Mouse (Mus musculus) liver, postnatal 0 days (tissue): ENCODE data around the gene Zyx. TPM values are rescaled to one million over a fixed set of nuclear protein-coding genes. Genes with fewer than 3 reads are reported as not detected.

Experiments used
- ATAC-seq: fragments of 200-750 bp; cut with Nextera tagmentation; 2 replicates; pipeline ENCODE4 v1.8.0; 2017; ENCODE audit warnings: mild to moderate bottlenecking, moderate library complexity
- DNase-seq: peaks from one replicate; pipeline ENCODE4 v3.0.0-alpha.2; 2016
- H3K27ac ChIP-seq: fragments of 300-500 bp; sonication (generic); 2 replicates; pipeline ENCODE4 v1.5.1; 2014; ENCODE audit warnings: antibody characterized with exemption, moderate library complexity, mild to moderate bottlenecking, low read depth
- H3K27me3 ChIP-seq: fragments of 300-500 bp; sonication (generic); 2 replicates; pipeline ENCODE4 v1.6.1; 2014; ENCODE audit warnings: low read length, control low read depth, mixed read lengths; ENCODE audit not compliant: insufficient read depth
- H3K36me3 ChIP-seq: fragments of 300-500 bp; sonication (generic); replicated peaks from 2 replicates; pipeline ENCODE4 v1.6.1; 2014; ENCODE audit warnings: mild to moderate bottlenecking, control low read depth, low read length, moderate library complexity, mixed read lengths; ENCODE audit not compliant: insufficient read depth
- H3K4me1 ChIP-seq: fragments of 300-500 bp; sonication (generic); 2 replicates; pipeline ENCODE4 v1.6.1; 2014; ENCODE audit warnings: antibody characterized with exemption, mild to moderate bottlenecking, control low read depth; ENCODE audit not compliant: insufficient read depth
- H3K4me2 ChIP-seq: fragments of 300-500 bp; sonication (generic); 2 replicates; pipeline ENCODE4 v1.6.1; 2014; ENCODE audit warnings: low read depth, mild to moderate bottlenecking, low read length, moderate library complexity, mixed read lengths
- H3K4me3 ChIP-seq: fragments of 300-500 bp; sonication (generic); 2 replicates; pipeline ENCODE4 v1.5.1; 2014; ENCODE audit warnings: low read depth, low read length
- H3K9ac ChIP-seq: fragments of 300-500 bp; sonication (generic); replicated peaks from 2 replicates; pipeline ENCODE4 v1.6.1; 2014; ENCODE audit warnings: mild to moderate bottlenecking, moderate library complexity
- H3K9me3 ChIP-seq: fragments of 300-500 bp; sonication (generic); 2 replicates; pipeline ENCODE4 v1.6.1; 2016; ENCODE audit warnings: mild to moderate bottlenecking, control low read depth, low read length, mixed read lengths
- CTCF ChIP-seq: sonication (generic); IDR thresholded peaks from 2 replicates; pipeline ENCODE4 v1.5.1; 2016; ENCODE audit warnings: antibody characterized with exemption, low read depth
- EP300 ChIP-seq: IDR thresholded peaks from 2 replicates; pipeline ENCODE4 v1.6.1; 2016; ENCODE audit warnings: antibody characterized with exemption, low read depth, mild to moderate bottlenecking
- WGBS: fragments of 180-500 bp; shearing (Covaris S2); extraction: QIAGEN DNeasy Blood & Tissue Kit; methylation state at CpG from one replicate; pipeline ENCODE4 v1.1.7; 2014; ENCODE audit not compliant: insufficient replicate concordance; 5-methylcytosine and 5-hydroxymethylcytosine counted together
- polyA plus RNA-seq: library from polyadenylated mRNA; unstranded; fragments of >200 nt; fragmentation: Nextera tagmentation; extraction: Ambion mirVana; gene quantifications from 2 replicates; pipeline ENCODE4 v1.2.1, GENCODE M21; 2015

The Zyx gene
- polyA plus RNA-seq, 1 experiment from 2014 or later, result 55.3 TPM

GRCm38 (mm10) chr6:42398285-42398684, 48.9 kb downstream of the Zyx start:
- no peak overlapping the region for H3K9ac ChIP-seq
- H3K4me2 ChIP-seq, result no peak overlapping the region
- no peak overlapping the region for H3K27ac ChIP-seq
- H3K27me3 ChIP-seq, result no peaks in the 10 kb centered on the region
- H3K36me3 ChIP-seq, result no peaks in the 10 kb centered on the region
- no peak for DNase-seq
- no peak for TF ChIP-seq CTCF
- no peak for TF ChIP-seq EP300
- H3K9me3 ChIP-seq, result no peaks in the 10 kb centered on the region
- WGBS, result 39% methylated on average over 3 of the region's 3 CpGs
- H3K4me3 ChIP-seq, result no peak overlapping the region
- ATAC-seq, result no peak
- peaks cover 12% of the 10 kb centered on the region for H3K4me1 ChIP-seq

GRCm38 (mm10) chr6:42398998-42399397, 49.6 kb downstream of the Zyx start:
- Histone ChIP-seq H3K27me3 (no peaks in the 10 kb centered on the region), H3K27ac (no peak overlapping the region), H3K36me3 (no peaks in the 10 kb centered on the region), H3K9ac (no peak overlapping the region), H3K4me2 (no peak overlapping the region), H3K4me1 (peaks cover 12% of the 10 kb centered on the region), H3K4me3 (no peak overlapping the region), H3K9me3 (no peaks in the 10 kb centered on the region)
- ATAC-seq (no peak), DNase-seq (no peak)
- no peak for TF ChIP-seq CTCF
- no peak for TF ChIP-seq EP300
- 94% methylated on average over 1 of the region's 1 CpGs for WGBS

GRCm38 (mm10) chr6:42399938-42400337, 50.5 kb downstream of the Zyx start, which contains the start of gene Tas2r143:
Gene Tas2r143, plus strand, starts transcription at chr6:42400238.
- Histone ChIP-seq H3K36me3 (no peaks in the 10 kb centered on the region), H3K27me3 (no peaks in the 10 kb centered on the region), H3K4me3 (no peak within 1 kb of the TSS), H3K27ac (no peak within 1 kb of the TSS), H3K4me2 (no peak within 1 kb of the TSS), H3K9me3 (no peaks in the 10 kb centered on the region), H3K4me1 (peaks cover 12% of the 10 kb centered on the region), H3K9ac (no peak within 1 kb of the TSS)
- WGBS, result 71% methylated on average over 1 of the region's 1 CpGs
- ATAC-seq (no peak), DNase-seq (no peak)
- no peak for TF ChIP-seq EP300
- no peak for TF ChIP-seq CTCF

GRCm38 (mm10) chr6:42405134-42405533, 55.7 kb downstream of the Zyx start, which contains the start of gene Tas2r135:
Gene Tas2r135, plus strand, starts transcription at chr6:42405434.
- Histone ChIP-seq H3K9ac (no peak within 1 kb of the TSS), H3K4me1 (no peaks in the 10 kb centered on the region), H3K4me3 (no peak within 1 kb of the TSS), H3K9me3 (no peaks in the 10 kb centered on the region), H3K27ac (no peak within 1 kb of the TSS), H3K27me3 (no peaks in the 10 kb centered on the region), H3K36me3 (no peaks in the 10 kb centered on the region), H3K4me2 (no peak within 1 kb of the TSS)
- WGBS, result 77% methylated on average over 2 of the region's 2 CpGs
- DNase-seq (no peak), ATAC-seq (no peak)
- no peak for TF ChIP-seq EP300
- TF ChIP-seq CTCF, result no peak

Other genes starting within 250 kb of the Zyx start
- gene Tas2r139, start 208.7 kb upstream of the Zyx start, polyA plus RNA-seq, result not detected in 2 replicates
- not detected in 2 replicates for gene Tas2r144, start 134.3 kb upstream of the Zyx start, polyA plus RNA-seq
- 20.5 and 26.7 TPM in 2 replicates for gene Gstk1, start 103.7 kb upstream of the Zyx start, polyA plus RNA-seq
- gene Tmem139, start 87.7 kb upstream of the Zyx start, polyA plus RNA-seq, result not detected in 2 replicates
- gene Casp2, start 84.6 kb upstream of the Zyx start, polyA plus RNA-seq, result 10.3 and 11.1 TPM in 2 replicates
- gene Clcn1, start 62.9 kb upstream of the Zyx start, polyA plus RNA-seq, result 0.09 TPM in 1 of 2 replicates, not detected in the other
- not detected in 2 replicates for gene Fam131b, start 25.0 kb upstream of the Zyx start, polyA plus RNA-seq
- 16.8 and 18.7 TPM in 2 replicates for gene Epha1, start 23.6 kb downstream of the Zyx start, polyA plus RNA-seq
- not detected in 2 replicates for gene Tas2r143, start 50.6 kb downstream of the Zyx start, polyA plus RNA-seq
- not detected in 2 replicates for gene Tas2r135, start 55.8 kb downstream of the Zyx start, polyA plus RNA-seq
- gene Tas2r126, start 84.9 kb downstream of the Zyx start, polyA plus RNA-seq, result not detected in 2 replicates
- gene Olfr458, start 115.6 kb downstream of the Zyx start, polyA plus RNA-seq, result not detected in 2 replicates
- gene Olfr457, start 126.7 kb downstream of the Zyx start, polyA plus RNA-seq, result not detected in 2 replicates
- not detected in 2 replicates for gene Olfr456, start 137.6 kb downstream of the Zyx start, polyA plus RNA-seq
- gene Olfr455, start 198.0 kb downstream of the Zyx start, polyA plus RNA-seq, result not detected in 2 replicates
- not detected in 2 replicates for gene Tcaf3, start 248.1 kb downstream of the Zyx start, polyA plus RNA-seq